In genomic region chr4:136469941-136470346, GRCm38 (mm10) we compare ENCODE assay signal across 8 mouse cellular contexts. TPM values are rescaled to one million over a fixed set of nuclear protein-coding genes. Genes with fewer than 3 reads are reported as not detected.
A peak's percentile ranks its signal among the peaks of the same experiment; 100 is the strongest.
DNase-seq lines count a peak whose midpoint lies in the region; ATAC-seq and TF ChIP-seq lines count a peak whose summit lies in the region.

No protein-coding gene starts in this region.

- H3K4me1 ChIP-seq in cortical plate, adult 2 months (ENCODE audit: control insufficient read depth, insufficient read depth, low read length) = peaks cover 6% of the 10 kb centered on the region; the same call in 1 of the 2 replicates

- TF ChIP-seq POLR2A in cortical plate, adult 2 months (IDR thresholded peaks at IDR 0.05; ENCODE audit: extremely low read depth, insufficient read depth, low read length) = no peak

- peak overlapping the region; percentile 64 for H3K4me3 ChIP-seq in cortical plate, adult 2 months (ENCODE audit: insufficient read depth, low read length)

- peak; percentile 11 for ATAC-seq in inflammation-experienced regulatory T-cells, adult 6 months

- H3K27ac ChIP-seq in cortical plate, adult 2 months (ENCODE audit: insufficient read depth, low read length) = peak overlapping the region; percentile 72

- no peak for TF ChIP-seq CTCF in cortical plate, adult 2 months (IDR thresholded peaks at IDR 0.05; ENCODE audit: extremely low read depth, insufficient read depth, low read length)

- DNase-seq in left cerebral cortex, postnatal 4 days = peak; percentile 61
- DNase-seq in left cerebral cortex, adult 18-20 months (ENCODE audit: low spot score in 2 of 2) = no peak
- DNase-seq in lung, postnatal 25 days (ENCODE audit: low spot score) = peak; percentile 61
- DNase-seq in layer of hippocampus, postnatal 14 days (ENCODE audit: low spot score in 2 of 2) = no peak
- no peak for DNase-seq in frontal cortex, postnatal 10 days (ENCODE audit: low spot score in 2 of 2)
- DNase-seq in cerebellum, adult 9-11 months = no peak

- intact Hi-C loops in left cerebral cortex, postnatal 4 days (cut with DNase I) = no loop called here

RNA-seq across cellular contexts. Expression of gene Luzp1, which starts 0.4 kb away (rescaled TPM):
- 10 to 100 TPM; 24.6 to 33.8 TPM for total RNA-seq in left cerebral cortex, postnatal 4 days (2021)
- 10 to 100 TPM; 83.9 to 88.2 TPM for total RNA-seq in left cerebral cortex, adult 18-20 months (2021)
- polyA plus RNA-seq in cortical plate, adult 2 months (2012; rRNA removed) = 29.5 and 29.6 TPM in 2 replicates
- polyA plus RNA-seq in inflammation-experienced regulatory T-cells, adult 6 months (2017; shearing (Covaris generic)) = 10 to 100 TPM in 1 of 3 experiments, 1 to 10 TPM in 2; 4.9 to 10.9 (median 5.6) TPM
- total RNA-seq in layer of hippocampus, postnatal 14 days (2021) = 10 to 100 TPM; 66.5 to 68.6 TPM

RNA-seq across cellular contexts. Expression of gene 6030445D17Rik, which starts 7.9 kb away (rescaled TPM):
- total RNA-seq in left cerebral cortex, postnatal 4 days (2021) = under 1 TPM; 0.46 to 0.58 TPM
- under 1 TPM; 0.21 to 0.70 TPM for total RNA-seq in left cerebral cortex, adult 18-20 months (2021)
- polyA plus RNA-seq in cortical plate, adult 2 months (2012; rRNA removed) = 0.35 and 0.49 TPM in 2 replicates
- under 1 TPM in 1 of 3 experiments, not detected in 2; 0.19 TPM for polyA plus RNA-seq in inflammation-experienced regulatory T-cells, adult 6 months (2017; shearing (Covaris generic))
- under 1 TPM; 0.55 to 0.88 TPM for total RNA-seq in layer of hippocampus, postnatal 14 days (2021)

RNA-seq across cellular contexts. Expression of gene Htr1d, which starts 46.6 kb away (rescaled TPM):
- total RNA-seq in left cerebral cortex, postnatal 4 days (2021) = 1 to 10 TPM; 3.0 to 3.4 TPM
- 1 to 10 TPM; 5.7 to 5.9 TPM for total RNA-seq in left cerebral cortex, adult 18-20 months (2021)
- 0.19 and 0.81 TPM in 2 replicates for polyA plus RNA-seq in cortical plate, adult 2 months (2012; rRNA removed)
- polyA plus RNA-seq in inflammation-experienced regulatory T-cells, adult 6 months (2017; shearing (Covaris generic)) = not detected
- 1 to 10 TPM; 1.1 to 1.2 TPM for total RNA-seq in layer of hippocampus, postnatal 14 days (2021)

Comparison
In these comparisons a context has a peak if more than half of its experiments do, and no peak if none do; other contexts are left out.
1. DNase-seq: peak in left cerebral cortex, postnatal 4 days (single experiment) and lung, postnatal 25 days (single experiment); none in left cerebral cortex, adult 18-20 months (0 of 2), layer of hippocampus, postnatal 14 days (0 of 2), frontal cortex, postnatal 10 days (0 of 2) and cerebellum, adult 9-11 months (single experiment).